Mouse (Mus musculus): ENCODE measurements around the gene Mbtps1. TPM values are rescaled to one million over a fixed set of nuclear protein-coding genes. Genes with fewer than 3 reads are reported as not detected.

The Mbtps1 gene
- polyA plus RNA-seq, 1 experiment from 2014 or later = 103 TPM

DNA sequence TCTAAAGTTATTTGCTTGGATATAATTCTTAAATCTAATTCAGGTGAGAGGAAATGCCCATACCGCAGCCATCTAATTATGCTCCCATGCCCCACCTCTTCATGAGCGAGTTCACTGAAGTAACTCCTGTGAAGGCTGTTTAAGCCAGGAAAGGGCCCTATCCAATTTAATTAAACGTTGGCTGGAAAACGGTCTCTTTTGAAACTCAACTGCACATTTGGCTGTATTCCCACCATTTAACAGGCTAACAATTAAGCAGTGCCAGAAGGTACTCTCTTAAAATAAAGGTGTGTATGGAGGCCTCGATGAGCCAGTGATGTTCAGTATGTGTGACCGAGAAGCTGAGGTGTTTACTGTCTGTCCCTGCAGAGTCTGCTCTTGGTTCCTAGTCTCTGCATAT, 2.7 kb downstream of the Mbtps1 start:
- Histone ChIP-seq H3K9ac (no peak overlapping the region), H3K4me2 (replicated peaks) (no peak overlapping the region), H3K27me3 (no peaks in the 10 kb centered on the region), H3K4me1 (peaks cover 17% of the 10 kb centered on the region), H3K27ac (no peak overlapping the region), H3K9me3 (replicated peaks) (no peaks in the 10 kb centered on the region), H3K36me3 (0 out of 2 replicates have a peak, but pooled peaks cover 3% of the 10 kb centered on the region), H3K4me3 (no peak overlapping the region)
- WGBS = 92% methylated on average over 6 of the region's 6 CpGs
- no peak for ATAC-seq (ENCODE audit: low FRiP score)

DNA sequence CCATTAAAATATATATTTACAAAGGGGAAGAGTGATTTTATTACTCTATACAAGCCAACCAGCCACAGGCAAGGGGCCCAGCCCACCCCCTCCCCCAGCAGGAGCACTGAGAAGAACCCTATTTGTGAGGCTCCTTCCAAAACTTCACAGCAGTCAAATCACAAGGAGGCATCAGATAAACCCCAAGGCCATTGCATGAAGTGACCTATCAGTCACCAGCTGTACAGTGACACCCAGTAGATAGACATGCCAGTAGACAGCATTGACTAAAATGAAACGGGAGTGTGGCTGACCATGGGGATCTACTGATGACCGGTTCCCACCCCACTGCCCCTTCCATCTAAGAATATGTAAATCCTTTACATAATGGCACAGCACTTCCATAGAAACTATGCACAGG, 5.6 kb downstream of the Mbtps1 start:
- no peak for ATAC-seq (ENCODE audit: low FRiP score)
- WGBS = 86% methylated on average over 2 of the region's 2 CpGs

DNA sequence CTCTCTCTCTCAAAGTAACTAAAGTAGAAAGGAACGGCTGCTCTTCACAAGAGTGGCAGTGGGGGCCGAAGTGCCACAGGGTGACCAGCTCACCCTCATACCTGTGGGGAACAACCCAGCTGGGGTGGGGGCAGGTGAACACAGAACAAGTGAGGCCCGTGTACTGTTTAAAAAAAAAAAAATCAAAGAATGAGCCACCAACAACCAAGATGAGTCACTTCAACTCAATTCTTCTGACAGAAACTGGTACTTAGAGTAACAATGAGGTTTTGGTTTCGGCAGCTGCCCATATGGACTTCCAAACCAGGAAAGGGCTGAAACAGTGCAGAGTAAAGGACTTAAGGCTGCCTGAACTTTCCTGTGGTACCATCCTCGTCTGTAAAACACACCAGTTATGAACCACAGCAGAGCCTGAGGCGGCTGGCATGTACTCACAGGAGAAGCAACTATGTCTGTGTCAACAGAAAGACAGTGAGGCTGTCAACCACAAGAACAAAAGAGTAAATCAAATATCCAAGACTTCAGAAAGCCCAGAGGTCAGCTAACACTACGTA, 9.9 kb downstream of the Mbtps1 start:
- H3K4me1 ChIP-seq = peaks cover 3% of the 10 kb centered on the region; the same call in 1 of the 2 replicates
- 88% methylated on average over 7 of the region's 7 CpGs for WGBS
- no peaks in the 10 kb centered on the region for H3K27me3 ChIP-seq

More for the DNA sequence above, 5.6 kb downstream of the Mbtps1 start:
- no peaks in the 10 kb centered on the region for H3K27me3 ChIP-seq
- H3K9ac ChIP-seq = no peak overlapping the region
- no peak overlapping the region for H3K4me2 ChIP-seq (replicated peaks)
- H3K4me3 ChIP-seq = no peak overlapping the region
- H3K9me3 ChIP-seq (replicated peaks) = no peaks in the 10 kb centered on the region
- 0 out of 2 replicates have a peak, but pooled peaks cover 2% of the 10 kb centered on the region for H3K36me3 ChIP-seq
- peaks cover 17% of the 10 kb centered on the region for H3K4me1 ChIP-seq
- no peak overlapping the region for H3K27ac ChIP-seq

DNA sequence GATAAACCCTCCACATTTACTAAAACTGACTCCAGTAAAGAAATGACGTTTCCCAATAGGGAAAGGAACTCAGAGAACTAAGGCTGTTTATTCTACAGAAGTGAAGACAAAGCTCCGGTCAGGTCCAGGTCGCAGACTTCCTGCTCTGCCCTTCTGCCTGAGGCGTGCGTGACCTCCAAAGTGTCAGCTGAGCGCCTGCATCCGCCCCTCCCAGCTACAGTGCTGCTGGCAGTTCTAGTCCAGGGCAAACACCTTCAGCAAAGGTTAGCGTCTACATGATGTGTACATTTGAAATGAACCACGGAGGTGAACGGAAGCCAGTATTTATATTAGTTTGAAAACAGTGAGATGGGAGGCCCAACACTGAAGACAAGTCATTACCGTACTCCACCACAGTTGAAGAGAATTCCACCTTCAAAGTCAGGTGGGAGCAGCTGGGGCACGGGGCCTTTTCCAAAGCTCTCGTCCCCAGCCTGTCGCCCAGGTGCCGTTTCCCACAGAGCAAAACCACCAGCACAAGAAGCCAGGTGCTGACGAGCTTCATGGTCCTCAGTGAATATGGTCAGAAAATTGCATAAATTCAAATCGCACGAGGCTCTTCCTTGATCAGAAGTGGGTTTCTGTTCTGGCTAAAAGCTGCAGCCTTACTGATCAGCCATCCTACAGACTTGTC, 11.4 kb downstream of the Mbtps1 start:
- H3K4me1 ChIP-seq = peaks cover 3% of the 10 kb centered on the region; the same call in 1 of the 2 replicates

More for the DNA sequence above, 9.9 kb downstream of the Mbtps1 start:
- H3K4me3 ChIP-seq = no peak overlapping the region
- no peak overlapping the region for H3K27ac ChIP-seq
- peaks cover 40% of the 10 kb centered on the region for H3K36me3 ChIP-seq
- no peak overlapping the region for H3K4me2 ChIP-seq (replicated peaks)
- H3K9me3 ChIP-seq (replicated peaks) = no peaks in the 10 kb centered on the region
- H3K9ac ChIP-seq = no peak overlapping the region
- no peak for ATAC-seq (ENCODE audit: low FRiP score)

DNA sequence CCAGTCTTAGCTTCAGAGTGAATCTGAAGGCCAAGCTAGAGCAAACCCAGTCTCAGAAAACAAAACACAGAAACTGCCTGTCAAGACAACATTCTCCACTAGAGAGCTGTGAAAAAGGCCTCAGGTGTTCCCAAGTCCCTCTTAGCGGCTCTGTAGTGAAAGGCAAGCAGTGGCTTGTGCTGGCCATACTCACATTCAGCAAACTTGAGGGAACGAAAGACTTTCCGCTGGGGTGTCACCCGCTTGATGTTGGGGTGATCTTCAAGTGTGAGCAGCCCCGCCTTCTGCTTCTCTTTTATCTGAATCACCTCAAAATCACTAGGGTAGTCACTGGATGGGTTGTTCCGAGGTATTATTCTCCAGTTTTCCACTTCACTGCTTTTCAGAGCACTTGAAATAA, 12.7 kb downstream of the Mbtps1 start:
- whole genome bisulfite sequencing = 92% methylated on average over 6 of the region's 6 CpGs
- H3K9ac ChIP-seq = no peak overlapping the region

More for the DNA sequence above, 11.4 kb downstream of the Mbtps1 start:
- Histone ChIP-seq H3K4me3 (no peak overlapping the region), H3K9ac (no peak overlapping the region), H3K27ac (no peak overlapping the region), H3K36me3 (peaks cover 54% of the 10 kb centered on the region), H3K27me3 (no peaks in the 10 kb centered on the region), H3K4me2 (replicated peaks) (no peak overlapping the region), H3K9me3 (replicated peaks) (no peaks in the 10 kb centered on the region)
- no peak for ATAC-seq (ENCODE audit: low FRiP score)
- 88% methylated on average over 18 of the region's 18 CpGs for WGBS

DNA sequence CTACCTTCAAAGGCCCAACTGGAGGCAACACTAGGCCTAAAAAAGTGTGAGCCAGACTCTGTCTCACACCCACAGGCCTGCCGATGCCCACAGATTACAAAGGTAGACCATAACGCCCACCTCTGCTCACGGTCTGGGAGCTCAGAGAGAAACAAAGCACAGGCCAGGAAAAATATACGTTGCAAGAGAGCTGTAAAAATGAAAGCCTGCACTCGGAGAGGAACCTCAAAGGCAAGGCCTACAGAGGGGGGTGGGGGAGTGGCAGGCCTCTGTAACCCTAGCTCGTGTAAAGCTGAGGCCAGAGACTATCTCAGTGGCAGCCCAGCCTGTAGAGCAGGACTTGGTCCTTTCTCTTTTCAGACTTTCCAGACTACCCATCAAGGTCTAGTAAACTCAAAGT, 13.4 kb downstream of the Mbtps1 start:
- no peak overlapping the region for H3K9ac ChIP-seq
- no peak overlapping the region for H3K4me2 ChIP-seq (replicated peaks)
- no peak overlapping the region for H3K4me3 ChIP-seq
- no peaks in the 10 kb centered on the region for H3K9me3 ChIP-seq (replicated peaks)
- 85% methylated on average over 6 of the region's 6 CpGs for WGBS
- no peak for ATAC-seq (ENCODE audit: low FRiP score)
- H3K27ac ChIP-seq = no peak overlapping the region
- no peaks in the 10 kb centered on the region for H3K27me3 ChIP-seq
- peaks cover 73% of the 10 kb centered on the region for H3K36me3 ChIP-seq
- no peaks in the 10 kb centered on the region for H3K4me1 ChIP-seq

More for the DNA sequence above, 12.7 kb downstream of the Mbtps1 start:
- H3K27ac ChIP-seq = no peak overlapping the region
- no peaks in the 10 kb centered on the region for H3K4me1 ChIP-seq
- H3K9me3 ChIP-seq (replicated peaks) = no peaks in the 10 kb centered on the region
- no peak overlapping the region for H3K4me3 ChIP-seq
- H3K36me3 ChIP-seq = peaks cover 67% of the 10 kb centered on the region
- H3K27me3 ChIP-seq = no peaks in the 10 kb centered on the region
- ATAC-seq (ENCODE audit: low FRiP score) = no peak
- no peak overlapping the region for H3K4me2 ChIP-seq (replicated peaks)

DNA sequence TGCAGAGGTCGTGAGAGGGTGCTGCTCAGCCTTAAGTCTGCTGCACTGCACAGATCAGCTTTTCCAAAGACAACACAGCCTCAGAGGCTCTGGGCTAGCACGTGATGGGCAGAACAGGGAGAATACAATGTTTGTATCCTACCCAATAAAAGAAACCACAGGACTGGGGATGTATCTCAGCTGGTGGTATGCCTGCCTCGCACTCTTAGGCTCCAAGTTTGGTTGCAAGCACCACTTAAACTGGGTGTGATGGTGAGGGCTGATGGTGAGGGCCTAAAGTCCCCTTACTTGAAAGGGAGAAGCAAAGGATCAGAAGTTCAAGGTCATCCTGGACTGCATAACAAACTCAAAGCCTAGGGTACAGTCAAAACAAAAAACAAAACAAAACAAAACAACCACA, 13.9 kb downstream of the Mbtps1 start:
- Histone ChIP-seq H3K4me2 (replicated peaks) (no peak overlapping the region), H3K9ac (no peak overlapping the region), H3K4me1 (no peaks in the 10 kb centered on the region), H3K9me3 (replicated peaks) (no peaks in the 10 kb centered on the region), H3K36me3 (peaks cover 79% of the 10 kb centered on the region), H3K27me3 (no peaks in the 10 kb centered on the region), H3K4me3 (no peak overlapping the region), H3K27ac (no peak overlapping the region)
- 89% methylated on average over 3 of the region's 3 CpGs for WGBS
- no peak for ATAC-seq (ENCODE audit: low FRiP score)

DNA sequence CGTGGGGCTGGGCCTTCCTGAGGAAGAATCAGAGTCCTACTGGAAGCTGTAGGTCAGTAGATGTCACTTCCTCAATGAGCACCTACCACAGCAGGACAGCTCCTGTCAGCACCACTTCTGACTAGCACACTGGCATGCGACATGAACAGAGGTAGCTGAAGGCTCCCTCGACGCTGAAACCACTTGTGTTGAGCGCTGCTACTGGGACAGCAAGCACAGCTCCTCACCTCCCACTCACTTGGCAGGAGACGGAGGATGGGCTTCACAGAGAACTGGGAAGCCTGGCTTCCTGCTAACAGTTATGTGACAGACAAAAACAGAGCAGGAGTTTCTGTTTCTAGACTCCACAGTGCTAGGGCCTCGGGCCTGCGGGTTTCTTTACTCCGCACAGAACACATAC, 26.6 kb downstream of the Mbtps1 start:
- no peaks in the 10 kb centered on the region for H3K9me3 ChIP-seq (replicated peaks)
- no peak overlapping the region for H3K9ac ChIP-seq
- no peaks in the 10 kb centered on the region for H3K27me3 ChIP-seq
- no peak for ATAC-seq (ENCODE audit: low FRiP score)
- WGBS = 90% methylated on average over 9 of the region's 9 CpGs
- no peaks in the 10 kb centered on the region for H3K4me1 ChIP-seq
- H3K27ac ChIP-seq = no peak overlapping the region
- peaks cover 98% of the 10 kb centered on the region for H3K36me3 ChIP-seq
- H3K4me2 ChIP-seq (replicated peaks) = no peak overlapping the region
- no peak overlapping the region for H3K4me3 ChIP-seq

DNA sequence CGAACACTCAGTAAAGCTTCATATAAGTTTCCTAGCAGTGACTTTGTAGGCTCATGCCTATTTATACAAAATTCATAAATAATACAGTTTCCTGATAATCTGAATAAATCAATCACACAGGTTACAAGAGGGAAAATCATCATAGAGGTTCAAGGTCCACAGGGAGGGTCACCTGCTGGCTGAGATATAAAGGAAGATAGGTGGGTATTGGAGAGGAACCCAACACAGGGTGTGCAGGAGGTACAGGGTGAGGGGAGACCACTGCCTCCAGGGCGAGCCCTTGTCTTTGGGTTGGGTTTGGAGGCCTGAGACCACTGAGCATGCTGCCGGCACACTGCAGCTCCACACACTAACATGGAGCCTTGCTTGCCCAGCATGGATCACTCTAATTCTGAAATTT, 27.1 kb downstream of the Mbtps1 start:
- no peak overlapping the region for H3K4me3 ChIP-seq
- H3K9me3 ChIP-seq (replicated peaks) = no peaks in the 10 kb centered on the region
- ATAC-seq (ENCODE audit: low FRiP score) = no peak
- WGBS = 88% methylated on average over 3 of the region's 3 CpGs
- H3K36me3 ChIP-seq = peaks cover 98% of the 10 kb centered on the region
- no peak overlapping the region for H3K4me2 ChIP-seq (replicated peaks)
- no peak overlapping the region for H3K9ac ChIP-seq
- H3K27ac ChIP-seq = no peak overlapping the region
- H3K4me1 ChIP-seq = no peaks in the 10 kb centered on the region
- no peaks in the 10 kb centered on the region for H3K27me3 ChIP-seq

- 87% methylated on average over 6 of the region's 6 CpGs for WGBS
- H3K27me3 ChIP-seq = no peaks in the 10 kb centered on the region
- ATAC-seq (ENCODE audit: low FRiP score) = no peak
- no peak overlapping the region for H3K4me3 ChIP-seq
- no peak overlapping the region for H3K27ac ChIP-seq
- H3K36me3 ChIP-seq = peaks cover 93% of the 10 kb centered on the region
- no peak overlapping the region for H3K9ac ChIP-seq
- no peaks in the 10 kb centered on the region for H3K9me3 ChIP-seq (replicated peaks)
- H3K4me1 ChIP-seq = no peaks in the 10 kb centered on the region
- H3K4me2 ChIP-seq (replicated peaks) = no peak overlapping the region
These were observed 27.6 kb downstream of the Mbtps1 start for GRCm38 (mm10) chr8:119530937-119531336.

DNA sequence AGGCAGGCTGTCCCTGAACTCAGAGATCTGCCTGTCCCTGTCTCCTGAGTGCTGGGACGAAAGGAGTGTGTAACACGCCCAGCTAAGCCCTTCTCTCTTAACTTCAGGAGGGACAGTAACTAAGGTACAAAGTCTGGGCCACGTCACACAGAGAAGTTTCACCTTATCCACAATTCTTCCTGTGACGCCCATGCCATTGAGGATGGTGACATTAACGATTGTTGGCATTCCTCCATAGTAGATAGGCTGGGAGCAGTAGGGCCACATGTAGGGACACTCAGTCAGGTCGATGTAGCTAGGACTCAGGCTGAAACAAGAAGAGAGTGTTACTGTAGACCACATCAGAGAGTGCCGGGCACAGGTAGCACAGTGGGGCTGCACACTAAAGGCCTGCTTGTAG, 29.8 kb downstream of the Mbtps1 start:
- Histone ChIP-seq H3K9me3 (replicated peaks) (no peaks in the 10 kb centered on the region), H3K27ac (no peak overlapping the region), H3K4me2 (replicated peaks) (no peak overlapping the region), H3K9ac (no peak overlapping the region), H3K4me3 (no peak overlapping the region), H3K36me3 (peaks cover 92% of the 10 kb centered on the region), H3K27me3 (no peaks in the 10 kb centered on the region), H3K4me1 (no peaks in the 10 kb centered on the region)
- ATAC-seq (ENCODE audit: low FRiP score) = no peak
- WGBS = 97% methylated on average over 7 of the region's 7 CpGs

DNA sequence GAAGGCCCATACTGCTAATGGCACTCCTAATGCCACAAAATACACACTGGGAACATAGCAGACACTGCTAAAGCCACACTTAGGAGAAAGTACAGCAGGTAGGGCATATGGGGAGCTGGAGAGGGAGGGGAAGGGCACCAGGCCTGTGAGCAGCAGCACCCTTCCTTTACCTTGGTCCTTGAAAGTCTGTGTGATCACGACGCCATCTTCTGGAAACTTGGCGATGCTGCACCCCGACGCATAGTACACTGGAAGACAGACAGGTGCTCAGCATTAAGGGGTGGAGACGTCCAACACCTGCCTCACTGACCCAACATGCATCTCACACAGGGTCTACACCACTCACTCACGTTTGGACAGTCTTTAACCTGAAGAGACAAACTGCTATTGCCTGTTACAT, 38.4 kb downstream of the Mbtps1 start:
- H3K36me3 ChIP-seq = peaks cover 95% of the 10 kb centered on the region
- no peaks in the 10 kb centered on the region for H3K27me3 ChIP-seq
- H3K27ac ChIP-seq = no peak overlapping the region
- no peak overlapping the region for H3K4me2 ChIP-seq (replicated peaks)
- H3K4me3 ChIP-seq = no peak overlapping the region
- no peak overlapping the region for H3K9ac ChIP-seq
- no peak for ATAC-seq (ENCODE audit: low FRiP score)
- H3K9me3 ChIP-seq (replicated peaks) = no peaks in the 10 kb centered on the region
- WGBS = 71% methylated on average over 7 of the region's 7 CpGs
- peaks cover 5% of the 10 kb centered on the region; the same call in 1 of the 2 replicates for H3K4me1 ChIP-seq

GRCm38 (mm10) chr8:119516674-119517073, 41.9 kb downstream of the Mbtps1 start:
- Histone ChIP-seq H3K4me3 (no peak overlapping the region), H3K9me3 (replicated peaks) (no peaks in the 10 kb centered on the region), H3K27me3 (no peaks in the 10 kb centered on the region), H3K4me1 (peaks cover 5% of the 10 kb centered on the region; the same call in 1 of the 2 replicates), H3K9ac (no peak overlapping the region), H3K36me3 (peaks cover 98% of the 10 kb centered on the region), H3K4me2 (replicated peaks) (no peak overlapping the region), H3K27ac (peak overlapping the region; percentile 23; the same call in 1 of the 2 replicates)
- ATAC-seq (ENCODE audit: low FRiP score) = 0 out of 2 replicates have a peak, but pooled peaks have one; percentile 19
- WGBS = 69% methylated on average over 5 of the region's 5 CpGs
